Mouse (Mus musculus) heart, postnatal 0 days (tissue): ENCODE results near the gene Gprc5c.

ENCODE experiments used
- CTCF ChIP-seq: IDR thresholded peaks from 2 replicates; pipeline ENCODE4 v1.5.1; 2016; ENCODE audit warnings: antibody characterized with exemption, control low read depth, low read depth
- EP300 ChIP-seq: IDR thresholded peaks from 2 replicates; pipeline ENCODE4 v1.6.1; 2016; ENCODE audit warnings: antibody characterized with exemption, low read depth

DNA sequence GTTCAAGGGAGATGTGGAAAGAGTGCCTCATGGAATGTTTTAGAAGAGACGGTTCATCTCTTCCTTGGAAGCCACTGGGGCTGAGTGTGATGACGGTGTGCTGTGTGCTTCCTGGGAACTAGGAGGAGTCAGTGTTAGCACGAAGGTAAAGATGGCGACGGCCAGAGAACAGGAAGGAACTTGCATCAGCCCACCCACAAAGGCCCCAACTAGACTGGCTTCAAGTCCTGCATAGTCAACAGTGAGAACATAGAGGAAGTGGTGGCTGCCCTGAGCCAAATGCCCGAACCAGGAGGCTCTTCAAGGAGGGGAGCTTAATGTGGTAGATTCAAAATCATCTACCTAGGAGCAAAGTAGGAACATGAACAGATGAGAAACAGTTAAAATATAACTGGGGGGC, 66.2 kb downstream of the Gprc5c start:
- TF ChIP-seq CTCF, result no peak
- no peak for TF ChIP-seq EP300
